Mouse (Mus musculus) cerebellum, postnatal 4 days (tissue): ENCODE measurements around the gene Arhgef25.
A peak's percentile ranks its signal among the peaks of the same experiment; 100 is the strongest.

Source experiments
- DNase-seq, 2 experiments: peaks; one replicate each; pipeline ENCODE4 v3.0.0; 2022; ENCODE audit warnings: low spot score in 2 of 2, mixed read lengths in 1 of 2

Arhgef25 gene

DNA sequence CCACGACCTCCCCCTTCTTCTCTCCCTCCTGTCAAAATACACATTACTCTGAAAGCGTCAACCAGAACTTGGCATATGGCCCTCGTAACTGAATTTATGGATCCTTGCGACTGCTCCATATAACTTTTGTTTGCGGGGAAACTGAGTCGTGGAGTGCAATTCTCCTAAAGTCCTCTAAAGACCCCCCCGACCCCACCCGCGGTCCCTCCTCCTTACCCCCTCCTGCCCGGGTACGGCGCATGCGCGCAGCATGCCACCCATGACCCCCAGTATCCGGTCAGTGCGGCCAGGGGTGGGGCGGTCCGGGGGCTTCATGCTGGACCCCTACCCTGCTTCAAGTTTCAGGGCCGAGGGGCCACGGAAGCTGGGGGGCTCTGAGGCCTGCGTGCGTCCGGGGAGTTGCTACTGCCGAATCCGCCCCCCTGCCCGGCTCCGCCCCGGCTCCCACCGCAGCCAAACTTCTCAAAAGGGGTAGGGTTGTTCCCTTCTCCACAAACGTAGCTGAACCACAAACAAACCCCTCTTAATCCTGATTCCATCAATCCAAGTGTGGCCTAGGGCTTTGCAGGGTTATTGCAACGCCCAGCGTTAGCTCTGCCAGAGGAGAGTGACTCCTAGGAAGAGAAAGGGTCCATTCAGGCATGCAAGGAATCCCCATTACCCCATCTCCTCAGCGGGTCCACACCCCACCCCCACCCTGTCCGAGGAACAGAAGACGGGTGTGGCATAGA, at the start of gene Arhgef25:
Gene Arhgef25 (minus strand): TSS at position 433 of the 731 bp plus-strand sequence.
- no peak for DNase-seq

DNA sequence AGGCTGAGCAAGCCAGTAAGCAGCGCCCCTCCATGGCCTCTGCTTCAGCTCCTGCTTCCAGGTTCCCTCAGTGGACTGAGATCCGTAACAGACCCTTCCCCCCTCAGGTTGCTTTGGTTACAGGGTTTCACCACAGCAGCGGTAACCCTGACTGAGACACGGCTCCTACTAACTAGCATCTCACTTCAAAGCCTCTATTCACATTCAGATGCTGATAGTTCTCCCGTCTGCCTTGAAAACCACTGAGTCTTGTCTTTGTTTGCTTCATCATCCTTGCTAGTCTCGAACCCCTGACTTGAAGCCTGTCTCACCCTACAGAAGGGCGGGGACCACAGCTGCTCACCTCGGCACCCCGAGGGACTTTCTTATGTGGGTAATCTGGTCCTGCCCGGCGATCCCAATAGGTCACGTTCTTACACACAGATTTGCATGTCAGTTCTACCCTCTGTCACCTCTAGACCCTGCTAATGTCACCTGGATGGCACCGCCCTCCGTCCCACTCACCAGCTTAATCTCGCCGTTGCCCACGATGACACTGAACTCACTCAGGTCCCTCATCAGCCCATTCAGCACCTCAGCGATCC, 48.5 kb upstream of the Arhgef25 start:
- no peak for DNase-seq

DNA sequence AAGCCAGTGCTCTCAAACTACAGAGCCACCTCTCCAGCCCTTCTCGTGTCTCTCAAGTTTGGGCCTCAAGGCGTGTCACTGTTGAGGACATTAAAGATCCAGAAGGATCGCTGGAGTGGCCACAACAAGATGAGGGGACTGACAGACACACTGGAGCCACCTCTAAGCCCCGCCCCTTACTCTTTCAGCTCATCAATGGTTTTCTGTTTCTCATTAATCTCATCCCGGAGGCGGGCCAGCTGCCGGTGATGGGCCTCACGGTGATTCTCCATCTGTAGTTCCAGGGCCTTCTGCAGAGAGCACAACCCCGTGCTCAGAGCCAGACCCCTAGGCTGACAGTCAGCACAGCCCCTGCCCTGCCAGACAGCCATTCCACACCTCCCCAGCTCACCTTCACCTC, 46.7 kb upstream of the Arhgef25 start:
- no peak for DNase-seq

- DNase-seq, result no peak
These were observed 43.3 kb upstream of the Arhgef25 start for GRCm38 (mm10) chr10:127233141-127233540.

- no peak for DNase-seq
These were observed 41.9 kb upstream of the Arhgef25 start for GRCm38 (mm10) chr10:127231741-127232140.

- no peak for DNase-seq
These were observed 40.8 kb upstream of the Arhgef25 start for GRCm38 (mm10) chr10:127230693-127231092.

DNA sequence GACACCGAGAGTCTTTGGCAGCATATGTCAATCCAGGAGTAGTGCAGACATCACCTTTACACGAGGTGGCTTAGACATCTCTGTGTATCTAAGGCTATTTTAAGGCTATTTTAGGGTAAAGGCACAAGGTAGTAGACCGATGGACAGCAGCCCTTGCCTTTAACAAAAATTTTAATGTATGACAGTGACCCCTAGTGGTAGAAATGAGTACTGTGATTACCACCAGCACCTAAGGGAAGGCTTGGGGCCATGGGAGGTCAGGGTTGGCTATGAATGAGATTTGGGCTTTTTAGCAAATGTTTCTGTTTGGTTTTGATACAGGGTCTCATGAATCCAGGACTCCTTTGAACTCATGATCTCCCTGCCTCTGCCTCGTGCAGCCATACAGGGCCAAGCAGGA, 39.0 kb upstream of the Arhgef25 start:
- peak in 1 of 2 experiments; percentile 36 for DNase-seq

DNA sequence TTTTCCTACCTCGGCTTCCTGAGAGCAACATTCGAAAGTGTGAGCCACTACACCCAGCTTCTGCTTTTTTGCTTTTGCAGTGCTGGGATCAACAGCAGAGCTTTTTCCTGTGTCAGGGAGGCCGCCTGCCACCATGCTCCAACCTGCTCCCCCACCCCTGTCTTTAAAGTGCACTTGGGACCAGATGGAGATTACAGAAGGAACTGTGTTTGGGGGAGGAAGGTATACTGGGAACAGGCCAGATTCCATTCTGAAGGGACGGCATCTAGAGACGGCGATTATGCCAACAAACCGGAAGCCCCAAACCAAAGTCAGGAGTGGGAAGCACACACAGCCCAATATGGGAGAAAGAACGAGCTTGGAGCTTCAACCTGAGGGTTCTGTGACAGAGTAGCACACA, 37.3 kb upstream of the Arhgef25 start:
- DNase-seq, result no peak

- no peak for DNase-seq
These were observed 36.5 kb upstream of the Arhgef25 start for GRCm38 (mm10) chr10:127226318-127226895.

DNA sequence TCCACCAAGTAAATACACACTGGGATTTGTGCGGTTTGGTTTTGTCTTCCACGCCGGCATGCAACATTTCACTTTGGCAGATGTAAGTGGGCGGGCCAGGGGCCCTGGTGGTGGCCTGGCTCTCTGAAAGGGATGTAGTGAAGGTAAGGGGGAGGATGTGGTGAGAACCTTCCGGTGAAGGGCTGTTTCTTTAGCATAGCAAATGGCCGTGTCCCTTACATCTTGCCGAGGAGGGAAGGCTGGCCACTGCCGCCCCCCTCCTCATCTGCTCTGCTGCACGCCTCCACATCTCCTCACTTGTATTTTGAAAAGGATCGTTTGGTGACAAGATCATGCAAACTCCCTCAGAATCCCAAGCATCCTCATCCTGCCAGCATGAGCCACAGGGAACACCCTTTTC, 35.8 kb upstream of the Arhgef25 start:
- no peak for DNase-seq

GRCm38 (mm10) chr10:127225213-127225612, 35.3 kb upstream of the Arhgef25 start:
- DNase-seq, result no peak

DNA sequence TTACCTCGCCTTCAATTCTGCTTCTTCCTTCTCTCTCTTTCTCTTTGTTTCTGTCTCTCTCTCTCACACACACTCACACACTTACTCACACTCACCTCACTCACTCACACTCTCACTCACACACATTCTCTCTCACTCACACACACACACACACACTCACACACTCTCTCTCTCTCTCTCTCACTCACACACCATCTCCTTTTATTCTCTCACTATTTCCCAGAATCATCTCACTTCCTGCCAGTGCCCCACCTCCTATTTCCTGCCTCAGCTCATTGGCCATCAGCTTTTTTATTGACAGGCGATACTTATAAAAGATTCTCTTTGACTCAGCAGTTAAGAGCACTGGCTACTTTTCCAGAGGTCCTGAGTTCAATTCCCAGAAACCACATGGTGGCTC, 28.5 kb upstream of the Arhgef25 start:
- no peak for DNase-seq

DNA sequence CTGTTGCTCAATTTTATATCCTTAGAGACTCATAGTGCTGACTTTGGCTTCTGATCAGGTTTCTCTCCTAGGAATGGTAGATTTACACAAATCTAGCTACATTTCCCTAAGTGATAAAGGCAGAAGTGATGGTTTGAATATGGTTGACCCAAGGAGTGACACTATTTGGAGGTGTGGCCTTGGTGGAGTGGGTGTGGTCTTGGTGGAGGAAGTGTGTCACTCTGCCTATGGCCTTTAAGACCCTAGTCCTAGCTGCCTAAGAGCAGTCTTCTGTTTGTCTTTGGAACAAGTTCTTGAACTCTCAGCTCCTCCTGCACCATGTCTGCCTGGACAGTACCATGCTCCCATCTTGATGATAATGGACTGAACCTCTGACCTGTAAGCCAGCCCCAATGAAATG, 27.3 kb upstream of the Arhgef25 start:
- DNase-seq, result no peak

DNA sequence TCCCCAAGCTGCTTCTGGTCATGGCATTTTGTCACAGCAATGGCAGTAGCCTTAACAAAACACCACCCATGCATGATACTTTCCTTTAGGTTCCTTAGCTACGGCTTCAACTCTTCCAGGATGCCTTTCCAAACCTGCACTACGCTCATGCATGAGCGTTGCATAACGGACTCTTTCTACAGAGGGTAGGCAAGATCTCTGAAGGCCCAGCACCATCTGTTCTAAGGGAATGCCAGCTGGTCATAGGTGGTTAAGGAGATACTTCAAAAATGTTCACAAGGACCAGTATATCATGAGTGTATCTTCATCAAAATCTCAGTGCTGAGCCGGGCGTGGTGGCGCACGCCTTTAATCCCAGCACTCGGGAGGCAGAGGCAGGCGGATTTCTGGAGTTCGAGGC, 26.6 kb upstream of the Arhgef25 start:
- no peak for DNase-seq

DNA sequence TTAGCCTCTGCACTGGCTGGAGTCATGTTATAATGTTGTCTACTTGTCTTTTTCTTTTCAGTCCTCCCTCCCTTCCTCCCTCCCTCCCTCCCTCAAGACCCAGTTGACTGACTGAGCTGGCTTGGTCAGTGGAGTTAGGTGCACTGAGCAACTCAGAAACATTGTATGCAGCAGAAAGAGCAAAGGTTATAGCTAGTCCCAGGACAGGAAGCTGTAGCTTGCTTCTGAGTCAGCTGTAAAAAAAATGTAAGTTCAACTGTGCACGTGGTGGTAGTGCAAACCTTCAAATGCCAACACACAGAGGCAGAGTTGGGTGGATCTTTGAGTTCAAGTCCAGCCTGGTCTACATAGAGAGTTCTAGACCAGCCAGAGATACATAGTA, 24.5 kb upstream of the Arhgef25 start:
- no peak for DNase-seq

DNA sequence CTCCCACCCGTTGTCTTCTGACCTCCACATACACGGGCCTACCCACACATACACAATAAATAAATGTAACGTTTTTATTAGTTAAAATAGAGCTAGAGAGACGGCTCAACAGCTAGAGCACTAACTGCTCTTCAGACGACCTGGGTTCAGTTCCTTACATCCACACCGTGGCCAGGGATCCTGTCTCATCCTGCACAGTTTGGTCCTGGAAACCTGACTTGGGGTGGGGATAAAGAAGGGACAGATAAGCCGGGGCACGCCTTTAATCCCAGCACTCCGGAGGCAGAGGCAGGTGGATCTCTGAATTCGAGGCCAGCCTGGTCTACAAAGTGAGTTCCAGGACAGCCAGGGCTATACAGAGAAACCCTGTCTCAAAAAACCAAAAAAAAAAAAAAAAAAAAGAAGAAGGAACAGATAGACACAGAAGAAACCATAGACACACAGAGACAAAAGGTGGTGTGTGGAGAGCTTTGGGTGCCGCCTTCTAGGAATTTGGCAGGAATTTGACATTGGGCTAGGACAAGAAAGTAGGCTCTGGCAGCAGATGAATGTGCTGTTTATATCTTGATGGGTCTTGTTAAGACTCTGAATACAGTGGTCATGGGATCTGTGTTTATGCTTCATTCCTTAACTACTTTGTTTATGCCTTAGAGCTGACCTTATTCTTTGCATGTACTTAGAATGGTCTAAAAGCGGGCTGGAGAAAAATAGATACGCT, 24.0 kb upstream of the Arhgef25 start:
- no peak for DNase-seq

DNA sequence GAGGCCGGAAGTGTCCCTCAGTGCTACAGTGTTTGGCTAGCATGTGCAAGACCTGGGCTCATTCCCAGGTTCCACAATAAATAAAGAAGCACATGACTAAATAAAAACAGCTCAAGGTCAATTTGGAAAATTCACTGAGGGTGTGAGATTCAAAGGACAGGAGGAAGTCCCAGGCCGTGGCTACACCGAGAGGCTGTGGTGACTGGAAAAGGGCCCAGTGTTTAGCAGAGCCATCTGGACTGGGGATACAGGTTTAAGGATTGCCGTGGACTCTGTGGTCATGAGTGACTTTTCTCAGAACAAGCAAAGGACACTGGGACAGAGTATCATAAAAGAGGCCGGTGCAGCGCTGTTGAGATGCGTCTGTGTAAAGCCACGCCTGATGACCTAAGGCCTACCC, 23.4 kb upstream of the Arhgef25 start:
- DNase-seq, result no peak

DNA sequence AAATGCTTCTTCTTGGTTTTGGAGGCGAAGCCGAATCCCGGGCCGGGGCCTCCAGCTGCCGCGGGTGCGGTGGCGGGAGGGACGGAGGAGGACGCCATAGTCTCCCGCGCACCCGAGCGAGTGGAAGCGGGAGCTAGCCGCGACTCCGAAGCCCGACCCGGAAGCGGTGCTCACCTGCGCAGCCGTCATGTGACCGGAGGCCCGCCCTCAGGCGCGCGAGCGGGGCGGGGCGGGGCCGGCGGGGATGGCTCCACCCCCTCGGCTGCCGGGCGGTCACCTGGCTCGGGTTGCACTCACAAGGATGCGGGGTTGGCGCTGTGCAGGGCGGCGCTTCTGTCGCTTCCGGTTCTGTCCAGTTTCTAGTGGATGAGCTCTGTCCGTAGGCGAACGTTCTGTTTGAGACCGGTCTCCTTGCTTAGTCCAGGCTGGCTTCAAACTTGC, 21.6 kb upstream of the Arhgef25 start, which contains the start of gene Pip4k2c:
Gene Pip4k2c (minus strand): TSS at position 172 of the 441 bp plus-strand sequence.
- DNase-seq, result peak; percentile 70 to 77

DNA sequence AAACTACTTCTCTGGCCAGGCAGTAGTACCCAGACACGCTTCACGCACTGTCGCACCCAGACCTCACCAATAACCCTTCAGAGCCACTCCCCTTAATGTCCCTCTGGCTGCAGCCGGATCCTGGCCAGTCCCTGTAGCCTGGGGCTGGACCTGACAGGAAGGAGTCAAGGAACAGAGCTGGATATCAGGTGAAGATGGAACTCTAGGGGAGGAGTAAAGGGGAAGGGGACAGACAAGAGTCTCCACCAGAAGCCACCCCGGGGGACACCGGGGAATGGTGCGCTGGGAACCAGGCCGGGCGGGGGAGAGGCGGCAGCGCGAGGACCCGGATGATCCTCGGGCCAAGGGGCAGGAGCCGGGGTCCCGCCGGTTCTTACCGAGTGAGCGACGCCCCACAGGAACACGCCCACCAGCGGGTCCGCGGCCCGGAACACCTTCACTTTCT, 21.1 kb upstream of the Arhgef25 start:
- no peak for DNase-seq

DNA sequence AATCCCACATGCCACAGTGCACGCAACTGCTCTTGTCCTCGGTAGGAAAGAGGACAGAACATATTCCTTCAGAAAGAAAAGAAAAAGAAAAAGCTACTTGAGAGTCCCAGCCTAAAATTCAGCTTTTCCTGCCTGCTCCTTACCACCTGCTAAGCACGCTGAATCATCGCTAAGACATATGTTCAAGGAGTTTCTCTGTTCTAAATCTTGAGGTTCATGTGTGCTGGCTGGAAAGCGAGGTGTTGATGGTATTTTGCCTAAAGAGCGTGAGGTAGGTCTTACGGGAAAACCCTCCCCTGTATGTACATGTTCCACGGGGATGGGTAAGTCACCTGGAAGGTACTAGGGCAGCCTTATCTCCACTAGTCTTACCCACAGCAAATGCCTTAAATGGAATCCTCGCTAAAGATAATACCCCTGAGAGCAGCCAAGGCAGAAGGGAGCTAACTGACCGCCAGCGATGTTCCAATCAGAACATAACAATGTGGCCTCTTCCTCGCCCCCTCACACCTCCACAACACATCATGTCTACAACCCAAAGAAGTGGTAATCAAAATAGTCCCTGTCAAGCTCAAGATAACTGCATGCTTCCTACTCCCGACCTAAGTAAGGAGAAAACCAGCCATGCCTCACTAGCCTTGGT, 20.2 kb upstream of the Arhgef25 start:
- DNase-seq, result no peak

DNA sequence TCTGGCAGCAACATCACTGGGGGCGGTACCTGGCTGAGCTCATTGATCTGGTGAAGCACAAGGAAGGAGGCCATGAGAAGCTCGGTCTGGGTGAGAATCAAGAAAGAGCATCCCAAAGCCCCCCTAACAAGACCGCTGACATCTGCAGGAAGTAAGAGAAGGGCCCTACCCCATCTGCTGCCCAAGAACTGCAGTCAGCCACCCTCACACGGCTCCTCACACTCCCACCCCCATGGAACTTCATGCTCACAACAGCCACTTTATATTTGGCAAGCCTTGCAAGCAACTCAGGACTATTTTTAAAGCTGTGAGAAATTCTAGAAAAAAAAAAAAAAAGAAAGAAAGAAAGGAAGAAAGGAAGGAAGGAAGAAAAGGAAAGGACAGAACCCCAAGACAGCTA, 19.0 kb upstream of the Arhgef25 start:
- DNase-seq, result no peak

DNA sequence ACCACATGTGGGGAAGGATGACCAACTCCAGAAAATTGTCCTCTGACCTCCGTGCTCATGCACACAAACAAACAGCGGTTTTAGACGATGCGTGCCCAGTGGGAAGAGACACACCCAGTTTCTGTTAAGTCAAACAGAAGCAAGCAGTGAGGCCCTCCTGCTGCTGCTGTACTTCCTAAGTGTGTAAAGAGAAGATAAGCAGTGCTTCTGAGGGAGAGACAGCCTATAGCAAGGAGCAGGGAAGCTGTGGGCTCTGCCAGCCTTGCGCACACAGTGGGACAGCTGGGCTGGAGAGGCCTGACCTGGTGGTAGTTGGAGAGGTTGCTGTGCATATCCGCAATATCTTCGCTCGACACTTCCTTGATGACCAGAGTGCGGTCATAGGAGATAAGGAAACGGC, 15.5 kb upstream of the Arhgef25 start:
- DNase-seq, result no peak
